Mouse (Mus musculus): ENCODE measurements around the gene Bend3.
A peak's percentile ranks its signal among the peaks of the same experiment; 100 is the strongest.

Bend3 gene

DNA sequence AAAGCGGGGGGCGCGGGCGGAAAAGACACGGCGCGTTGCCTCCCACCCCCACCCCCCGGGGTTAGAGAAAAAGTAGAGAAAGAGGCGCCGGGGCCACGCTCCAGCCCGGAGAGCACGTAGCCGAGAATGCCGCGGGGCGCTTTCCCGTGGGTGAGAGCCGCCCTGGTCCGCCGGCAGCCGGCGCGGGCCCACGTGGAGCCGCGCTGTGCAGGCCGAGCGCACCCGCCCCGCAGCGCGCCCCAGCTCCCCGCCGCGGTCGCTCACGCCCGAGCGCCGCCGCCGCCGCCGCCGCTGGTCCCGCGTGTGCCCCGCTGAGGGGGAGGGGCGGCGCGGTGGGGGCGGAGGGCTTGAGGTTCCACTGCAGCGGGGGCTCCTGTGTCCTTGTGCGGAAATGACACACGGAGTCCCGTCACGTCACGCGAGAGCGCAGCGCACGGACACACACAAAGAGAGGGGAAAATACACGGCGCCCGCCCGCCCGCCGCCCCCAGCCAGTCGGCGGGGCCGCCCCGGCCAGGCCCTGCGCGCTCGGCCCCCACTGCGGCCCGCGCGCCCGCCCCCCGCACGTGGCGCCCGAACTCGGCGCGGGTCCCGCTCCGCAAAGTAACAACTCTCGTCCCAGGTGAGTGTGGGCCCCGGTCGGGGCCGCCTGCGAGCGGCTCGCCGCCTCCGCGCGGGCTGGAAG, at the start of gene Bend3:
Gene Bend3, plus strand, starts transcription at position 81 of the 685 bp plus-strand sequence.
- DNase-seq (ENCODE audit: low read depth, low spot score) = no peak

DNA sequence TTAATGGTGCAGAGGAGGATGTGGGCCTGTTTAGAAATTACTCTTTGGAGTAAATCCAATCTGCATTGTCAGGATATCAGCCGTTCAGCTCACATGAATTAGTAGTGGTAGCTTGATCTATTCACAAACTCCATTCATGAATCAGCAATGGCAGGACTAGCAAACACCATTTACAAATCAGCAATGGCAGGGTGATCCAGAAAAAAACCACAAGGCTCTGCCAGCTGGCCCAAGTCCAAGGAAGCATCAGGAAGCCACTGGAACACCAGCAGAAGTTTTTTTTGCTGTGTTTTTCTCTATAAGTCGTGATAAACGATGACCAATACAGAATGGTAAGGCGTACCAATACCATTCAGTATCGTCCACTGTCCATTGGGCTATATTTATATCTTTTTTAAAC, 48.0 kb upstream of the Bend3 start:
- no peak for DNase-seq (ENCODE audit: low read depth, low spot score)

DNA sequence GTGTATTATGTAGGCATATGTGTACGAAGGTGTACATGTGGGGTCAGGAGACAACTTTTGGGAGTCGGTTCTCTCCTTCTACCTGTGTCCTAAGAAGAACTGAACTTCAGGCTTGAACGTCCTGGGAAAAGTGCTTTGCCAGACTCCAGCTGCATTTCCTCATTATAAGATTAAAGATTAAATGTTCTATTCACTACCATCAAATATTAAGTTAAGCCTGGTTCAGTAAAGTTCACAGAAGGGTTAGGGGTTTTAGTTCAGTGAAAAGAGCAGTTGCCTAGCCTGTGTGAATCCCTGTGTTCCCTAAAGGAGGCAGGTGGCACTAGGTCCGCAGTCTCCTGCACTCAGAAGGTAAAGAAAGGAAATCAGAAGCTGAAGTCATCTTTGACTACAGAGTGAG, 44.3 kb upstream of the Bend3 start:
- no peak for DNase-seq (ENCODE audit: low read depth, low spot score)

DNA sequence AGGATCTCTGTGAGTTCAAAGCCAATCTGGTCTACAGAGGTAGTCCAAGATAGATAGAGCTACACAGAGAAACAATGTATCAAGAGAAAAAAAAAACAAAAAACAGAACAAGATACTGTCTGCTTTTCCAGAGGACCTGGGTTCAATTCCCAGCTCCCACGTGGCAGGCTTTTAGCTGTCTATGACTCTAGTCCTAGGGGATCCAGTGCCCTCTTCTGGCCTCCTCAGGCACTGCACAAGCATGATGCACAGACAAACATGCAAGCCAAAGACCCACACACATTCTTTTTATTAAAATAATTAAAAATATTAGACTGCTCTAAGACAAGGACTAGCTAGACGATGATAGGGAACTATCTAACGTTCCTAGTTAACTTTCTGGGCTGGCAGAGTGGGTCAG, 42.9 kb upstream of the Bend3 start:
- no peak for DNase-seq (ENCODE audit: low read depth, low spot score)

DNA sequence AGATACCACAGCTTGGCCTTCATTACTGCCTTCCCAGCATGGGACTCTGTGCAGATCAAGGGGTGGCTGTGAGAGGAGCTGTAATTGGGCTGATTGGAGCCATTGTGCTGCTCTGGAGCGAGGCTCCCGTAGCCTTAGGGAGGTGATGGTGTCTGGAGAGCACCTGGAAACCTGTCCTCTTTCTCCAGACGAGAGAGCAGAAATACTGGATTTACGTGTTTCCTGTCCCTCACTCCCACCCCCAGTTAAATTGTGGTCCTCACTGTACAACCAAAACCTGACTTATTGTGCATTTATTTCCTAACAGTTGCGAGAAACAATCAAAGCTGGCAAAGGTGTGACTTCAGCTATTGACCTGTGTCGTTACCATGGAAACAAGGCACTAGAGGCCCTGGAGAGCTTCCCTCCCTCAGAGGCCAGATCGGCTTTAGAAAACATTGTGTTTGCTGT, 39.1 kb upstream of the Bend3 start:
- no peak for DNase-seq (ENCODE audit: low read depth, low spot score)

DNA sequence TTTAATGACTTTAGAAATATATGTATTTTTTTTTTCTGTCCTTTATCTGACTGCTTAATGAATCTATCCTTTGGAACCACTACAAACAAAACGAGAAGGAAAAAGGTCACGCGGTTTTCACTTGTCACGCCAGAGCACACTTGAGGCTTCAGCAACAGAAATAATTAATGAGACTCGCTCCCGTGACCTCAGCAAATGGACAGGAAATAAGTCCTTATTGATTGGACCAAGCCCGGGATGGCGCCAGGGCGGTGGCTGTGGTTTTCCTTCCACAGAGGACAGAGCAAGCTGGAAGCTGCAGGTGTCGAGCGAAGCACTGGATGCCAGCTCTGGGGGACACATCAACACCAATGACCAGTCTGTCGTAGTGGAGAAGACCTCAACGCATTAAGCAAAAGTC, 38.6 kb upstream of the Bend3 start:
- no peak for DNase-seq (ENCODE audit: low read depth, low spot score)

DNA sequence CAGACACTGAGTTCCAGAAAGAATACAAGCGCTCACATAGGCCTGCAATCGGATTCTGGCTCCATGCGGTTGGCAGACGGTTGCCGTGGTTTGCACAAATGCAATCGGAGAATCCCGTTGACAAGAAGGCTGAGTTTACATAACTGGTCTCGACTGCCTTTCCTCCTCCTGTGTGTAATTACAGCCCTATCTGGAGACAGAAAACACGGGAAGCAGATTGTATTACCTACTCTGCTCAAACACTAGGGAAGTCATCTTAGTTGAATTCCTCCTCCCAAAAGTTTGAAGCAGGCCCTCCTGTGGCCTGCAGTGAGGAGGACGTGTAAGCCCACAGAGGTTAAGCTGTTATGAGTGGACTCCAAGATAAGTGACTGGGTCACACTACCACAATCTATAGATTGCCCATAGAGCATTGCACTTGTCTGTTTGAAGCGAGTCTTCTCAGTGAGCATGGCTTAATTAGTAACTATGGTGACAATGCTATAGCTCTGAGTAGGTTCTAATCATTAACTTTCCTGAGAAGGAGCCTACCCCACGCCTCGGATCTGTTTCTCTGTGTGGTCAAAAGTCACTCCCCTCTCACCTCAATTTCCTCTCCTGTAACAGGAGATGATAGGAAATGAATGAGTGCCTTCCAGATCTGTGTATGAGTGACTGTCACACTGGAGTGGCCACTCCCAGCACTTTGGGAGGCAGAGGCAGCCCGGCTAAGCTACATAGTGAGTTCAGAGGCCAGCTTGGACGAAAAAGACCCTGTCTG, 37.5 kb upstream of the Bend3 start:
- no peak for DNase-seq (ENCODE audit: low read depth, low spot score)

DNA sequence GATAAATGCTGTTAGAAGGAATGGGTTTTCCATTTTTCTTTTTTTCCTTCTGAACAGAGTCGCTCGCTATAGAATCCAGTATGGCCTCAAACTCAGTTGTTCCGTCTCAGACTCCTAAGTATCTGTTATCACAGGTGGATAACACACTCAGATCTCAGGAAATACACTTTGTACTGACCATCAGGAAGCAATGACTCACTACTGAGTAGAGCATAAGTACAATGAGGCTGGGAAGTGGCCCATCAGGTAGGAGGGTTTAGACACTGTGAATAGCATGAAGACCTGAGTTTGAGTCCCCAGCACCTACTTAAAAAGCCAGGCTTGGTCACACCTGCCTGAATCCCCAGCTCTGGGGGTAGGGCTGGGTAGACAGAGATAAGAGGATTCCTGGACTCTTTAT, 30.0 kb upstream of the Bend3 start:
- no peak for DNase-seq (ENCODE audit: low read depth, low spot score)

DNA sequence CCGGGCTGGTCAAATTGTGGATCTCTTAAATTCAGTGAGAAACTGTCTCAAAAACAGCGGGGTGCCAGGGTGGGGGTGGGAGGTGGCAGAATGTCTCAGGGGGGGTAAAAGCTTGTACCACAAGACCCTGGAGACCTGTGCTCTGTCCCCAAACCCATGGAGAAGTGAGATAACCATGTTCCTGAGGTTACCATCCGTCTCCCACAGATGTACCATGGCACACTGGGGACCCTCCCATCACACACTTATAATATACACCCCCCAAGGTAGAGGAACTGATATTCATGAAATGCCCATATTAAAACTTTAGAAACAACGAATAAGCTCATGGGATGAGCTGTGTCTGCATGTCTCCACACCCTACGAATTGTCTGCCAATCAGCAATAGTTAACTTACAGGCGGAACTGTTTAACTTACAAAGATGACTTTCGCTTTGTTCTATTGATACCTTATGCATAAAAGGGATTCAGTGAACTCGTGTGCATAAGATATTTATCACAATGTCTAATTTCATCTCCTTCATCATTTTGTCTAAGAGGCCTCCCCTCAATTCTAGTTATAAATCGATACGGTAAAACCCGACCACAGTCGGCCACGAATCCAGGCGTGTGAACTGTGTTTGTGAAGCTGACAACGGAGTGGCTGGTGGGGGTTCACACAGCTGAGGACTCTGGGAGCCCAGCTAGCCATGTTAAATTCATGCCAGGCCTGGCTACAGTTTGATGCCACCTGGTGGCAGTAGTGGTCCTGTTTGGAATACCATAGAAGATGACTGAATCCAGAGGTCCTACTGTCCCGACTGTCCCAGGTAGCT, 26.6 kb upstream of the Bend3 start:
- DNase-seq (ENCODE audit: low read depth, low spot score) = peak; percentile 39

DNA sequence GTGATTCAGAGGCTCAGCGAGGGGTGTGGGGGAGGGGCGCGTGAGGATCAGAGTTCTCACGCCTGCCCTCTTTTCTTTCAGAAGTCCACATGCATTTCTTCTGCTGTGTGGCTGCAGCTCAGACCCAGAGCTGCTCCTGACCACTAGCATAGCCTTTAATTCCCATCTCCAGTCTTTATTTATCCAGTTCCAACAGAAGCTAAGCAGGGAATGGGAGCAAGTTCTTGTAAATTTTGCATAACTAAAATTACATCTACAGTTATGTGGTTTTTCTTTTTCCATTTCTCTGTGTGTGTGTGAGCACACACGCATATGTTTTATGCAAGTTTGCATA, 26.0 kb upstream of the Bend3 start:
- no peak for DNase-seq (ENCODE audit: low read depth, low spot score)

DNA sequence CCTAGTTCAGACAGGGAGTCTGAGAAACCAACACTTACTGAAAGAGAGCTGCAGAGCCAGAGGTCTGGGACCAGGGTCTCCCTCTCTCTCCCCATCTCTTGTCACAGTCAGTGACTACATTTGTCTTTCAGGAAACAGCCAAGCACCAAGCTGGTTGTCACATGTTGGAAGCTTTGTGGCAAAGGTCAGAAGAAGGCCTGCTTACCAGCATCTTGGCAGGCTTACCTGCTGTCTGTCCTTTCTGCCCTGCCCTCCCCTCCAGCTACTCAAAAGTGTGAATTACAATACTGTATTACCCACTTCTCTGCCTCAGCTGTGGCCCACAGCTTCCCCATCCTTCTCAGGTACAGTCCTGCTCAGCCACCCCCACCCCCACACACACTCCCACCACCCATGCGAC, 24.4 kb upstream of the Bend3 start:
- DNase-seq (ENCODE audit: low read depth, low spot score) = no peak

DNA sequence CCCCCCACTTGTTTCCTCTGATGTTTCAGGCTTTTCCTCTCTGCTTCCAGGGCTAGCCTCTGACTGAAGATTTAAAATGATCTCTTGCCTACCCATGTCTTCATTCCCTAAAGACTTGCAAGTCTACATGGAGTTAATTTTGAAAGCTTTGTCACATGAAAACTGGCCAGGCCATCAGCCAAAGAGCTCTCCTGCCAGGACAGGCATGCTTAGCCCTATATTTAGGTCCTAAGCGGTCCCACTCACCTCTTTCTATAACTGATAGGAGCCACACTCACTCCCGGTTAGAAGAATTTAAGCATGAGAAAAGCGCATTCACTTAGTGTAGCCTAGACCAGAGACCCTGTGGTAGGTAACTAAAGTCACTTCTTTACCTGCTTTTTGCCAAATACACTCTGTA, 24.0 kb upstream of the Bend3 start:
- no peak for DNase-seq (ENCODE audit: low read depth, low spot score)

DNA sequence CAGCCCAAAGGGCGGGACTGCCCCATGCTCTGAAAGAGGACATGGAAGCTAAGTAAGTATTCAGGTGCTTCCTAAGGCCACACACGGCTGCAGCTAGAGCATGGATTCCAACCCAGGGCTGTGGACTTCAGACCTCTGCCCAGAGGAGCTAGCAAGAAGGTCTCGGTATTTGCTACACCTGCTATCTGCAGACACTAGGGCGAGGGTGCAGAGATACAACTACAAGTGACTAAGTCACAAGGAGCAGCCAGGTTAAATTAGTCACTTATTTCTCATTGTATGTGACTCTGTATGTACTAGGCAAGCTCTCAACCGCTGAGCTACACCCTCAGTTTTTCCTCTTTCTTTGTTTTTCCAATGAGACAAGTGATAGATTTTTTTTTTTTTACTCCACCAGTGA, 15.8 kb upstream of the Bend3 start:
- DNase-seq (ENCODE audit: low read depth, low spot score) = no peak

DNA sequence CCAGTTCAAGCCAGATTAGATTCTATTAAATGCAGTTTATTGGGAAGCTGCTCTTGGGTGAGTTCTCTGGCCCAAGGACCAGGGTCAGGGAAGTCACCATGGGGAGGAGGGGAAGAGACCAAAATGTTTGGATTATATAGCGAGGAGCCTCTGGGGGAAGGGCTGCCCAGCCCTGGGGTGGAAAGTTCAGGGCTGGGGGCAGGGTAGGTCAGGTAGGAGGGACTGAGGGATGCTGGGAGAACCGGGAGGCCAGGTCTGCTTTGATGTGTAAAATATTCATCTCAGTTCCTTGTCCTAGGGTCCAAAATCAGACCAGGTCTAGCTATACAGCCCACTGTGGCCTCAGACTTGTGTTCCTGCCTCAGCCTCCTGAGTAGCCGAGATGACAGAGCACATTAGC, 15.4 kb upstream of the Bend3 start:
- no peak for DNase-seq (ENCODE audit: low read depth, low spot score)

DNA sequence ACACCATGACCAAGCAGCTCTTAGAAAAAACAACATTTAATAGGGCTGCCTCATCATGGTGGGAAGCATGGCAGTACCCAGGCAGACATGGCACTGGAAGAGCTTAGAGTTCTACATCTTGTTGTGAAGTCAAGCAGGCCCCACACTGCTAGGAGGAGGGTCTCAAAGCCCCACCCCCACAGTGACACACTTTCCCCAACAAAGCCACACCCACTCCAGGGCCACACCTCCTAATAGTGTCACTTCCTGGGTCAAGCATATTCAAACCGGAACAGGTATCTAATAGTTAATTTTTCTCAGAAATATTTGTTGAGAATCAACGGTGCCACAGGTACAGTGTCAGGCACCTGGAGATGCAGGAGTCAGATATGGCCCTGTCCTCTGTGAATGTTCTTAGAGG, 12.4 kb upstream of the Bend3 start:
- no peak for DNase-seq (ENCODE audit: low read depth, low spot score)

DNA sequence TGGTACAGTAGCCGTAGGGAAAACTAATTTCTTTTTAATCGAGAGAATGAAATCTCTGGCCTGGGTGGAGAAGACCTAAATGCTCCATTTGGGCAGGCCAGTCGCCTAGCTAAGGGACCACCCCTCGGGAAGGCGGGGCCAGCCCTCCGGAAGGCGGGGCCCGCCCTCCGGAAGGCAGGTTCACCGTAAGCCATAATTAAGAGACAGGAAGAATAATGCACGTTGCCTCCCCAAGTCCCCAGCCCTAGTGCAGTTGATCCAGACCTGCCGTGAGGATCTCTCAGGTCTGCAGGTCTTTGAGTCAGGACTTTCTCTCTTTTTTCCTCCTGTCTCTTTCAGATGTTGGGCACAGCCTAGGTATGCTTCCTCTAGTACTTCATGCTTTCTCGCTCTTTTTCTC, 11.0 kb upstream of the Bend3 start:
- no peak for DNase-seq (ENCODE audit: low read depth, low spot score)

DNA sequence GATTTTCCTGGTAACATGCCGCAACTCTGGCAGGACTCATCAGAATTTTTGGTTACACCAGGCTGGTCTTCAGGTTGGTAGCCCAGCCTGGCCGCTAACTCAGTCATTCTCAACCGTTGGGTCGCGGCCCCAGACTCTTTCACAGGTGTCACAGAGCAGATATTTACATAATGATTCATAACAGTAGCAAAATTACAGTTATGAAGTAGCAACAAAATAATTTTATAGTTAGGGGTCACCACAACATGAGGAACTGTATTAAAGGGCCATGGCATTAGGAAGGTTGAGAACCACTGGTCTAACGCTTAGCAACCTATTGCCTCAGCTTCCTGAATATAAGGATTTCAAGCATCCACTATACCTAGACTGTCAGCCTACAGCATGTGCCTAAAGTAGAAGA, 10.3 kb upstream of the Bend3 start:
- no peak for DNase-seq (ENCODE audit: low read depth, low spot score)

DNA sequence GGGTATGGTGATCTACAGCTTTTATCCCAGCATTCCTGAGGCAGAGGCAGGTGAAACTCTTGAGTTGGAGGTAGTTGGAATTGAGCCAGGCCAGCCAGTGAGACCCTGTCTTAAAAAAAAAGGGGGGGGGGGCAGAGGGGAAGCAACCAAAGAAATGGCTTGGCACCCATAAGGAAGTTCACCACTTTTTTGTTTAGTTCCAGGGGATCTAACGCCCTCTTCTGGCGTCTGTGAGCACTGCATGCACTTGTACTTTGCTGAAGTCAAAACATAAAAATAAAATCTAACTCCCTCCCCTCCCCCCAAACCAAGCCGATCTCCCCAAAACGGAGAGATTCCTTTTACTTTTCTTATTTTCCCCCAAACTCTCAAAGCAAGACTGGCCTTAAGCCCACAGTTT, 3.3 kb upstream of the Bend3 start:
- no peak for DNase-seq (ENCODE audit: low read depth, low spot score)

DNA sequence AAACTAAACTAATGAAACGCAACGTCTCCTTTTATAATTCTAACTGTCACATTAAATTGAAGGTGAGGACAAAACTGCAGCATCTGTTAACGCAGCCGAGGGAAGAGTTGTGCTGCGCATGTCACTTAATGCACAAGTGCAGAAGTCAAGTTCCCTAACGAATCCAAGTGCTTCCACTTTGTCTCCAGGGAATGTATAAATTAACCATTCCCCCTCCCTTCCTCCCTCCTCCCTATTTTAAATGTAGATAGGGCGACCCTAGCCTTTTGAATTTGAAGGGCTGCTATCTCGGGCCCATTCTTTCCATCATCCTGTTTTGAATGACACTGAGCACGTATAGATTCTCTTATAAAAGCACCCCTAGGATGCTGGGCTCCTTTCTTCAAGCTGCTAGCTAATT, 1.2 kb upstream of the Bend3 start:
- DNase-seq (ENCODE audit: low read depth, low spot score) = no peak

DNA sequence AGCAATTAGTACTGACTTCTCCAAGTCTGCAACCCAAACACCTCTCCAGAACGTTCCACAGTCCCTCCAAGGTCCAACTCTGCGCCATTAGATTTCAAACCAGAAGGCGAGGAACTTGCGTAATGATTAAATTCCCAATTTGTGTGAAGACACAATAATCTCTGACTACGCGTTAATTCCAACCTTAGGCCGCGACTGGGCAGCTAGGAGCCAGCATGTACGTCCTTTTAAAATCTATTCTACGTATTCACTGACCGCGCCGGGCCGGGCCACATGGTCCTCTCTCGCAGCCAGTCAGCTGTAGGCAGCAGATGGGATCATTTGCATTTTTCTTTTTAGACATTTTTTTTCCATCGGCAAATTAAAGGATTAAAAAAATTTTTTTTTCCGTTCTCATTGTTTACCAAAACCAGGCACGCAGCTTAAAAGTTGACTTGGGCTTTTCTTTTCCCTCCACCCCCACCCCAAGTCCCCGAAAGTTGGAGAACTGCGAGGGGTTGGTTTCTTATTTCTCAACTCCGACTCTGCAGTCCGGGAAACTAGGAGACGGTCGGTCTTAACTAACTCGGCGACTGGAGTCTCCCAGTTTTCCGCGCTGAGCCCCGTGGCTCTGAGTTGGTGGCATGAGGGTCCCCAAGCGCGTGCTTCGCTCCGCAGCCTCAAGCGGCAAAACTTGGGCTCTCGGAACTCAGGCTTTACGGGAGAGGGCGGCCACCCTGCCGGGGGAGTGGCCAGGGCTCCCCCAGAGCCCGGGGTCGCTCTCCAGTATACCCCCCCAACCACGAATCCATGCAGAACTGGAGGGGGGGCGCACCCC, 558 bp upstream of the Bend3 start:
- no peak for DNase-seq (ENCODE audit: low read depth, low spot score)

DNA sequence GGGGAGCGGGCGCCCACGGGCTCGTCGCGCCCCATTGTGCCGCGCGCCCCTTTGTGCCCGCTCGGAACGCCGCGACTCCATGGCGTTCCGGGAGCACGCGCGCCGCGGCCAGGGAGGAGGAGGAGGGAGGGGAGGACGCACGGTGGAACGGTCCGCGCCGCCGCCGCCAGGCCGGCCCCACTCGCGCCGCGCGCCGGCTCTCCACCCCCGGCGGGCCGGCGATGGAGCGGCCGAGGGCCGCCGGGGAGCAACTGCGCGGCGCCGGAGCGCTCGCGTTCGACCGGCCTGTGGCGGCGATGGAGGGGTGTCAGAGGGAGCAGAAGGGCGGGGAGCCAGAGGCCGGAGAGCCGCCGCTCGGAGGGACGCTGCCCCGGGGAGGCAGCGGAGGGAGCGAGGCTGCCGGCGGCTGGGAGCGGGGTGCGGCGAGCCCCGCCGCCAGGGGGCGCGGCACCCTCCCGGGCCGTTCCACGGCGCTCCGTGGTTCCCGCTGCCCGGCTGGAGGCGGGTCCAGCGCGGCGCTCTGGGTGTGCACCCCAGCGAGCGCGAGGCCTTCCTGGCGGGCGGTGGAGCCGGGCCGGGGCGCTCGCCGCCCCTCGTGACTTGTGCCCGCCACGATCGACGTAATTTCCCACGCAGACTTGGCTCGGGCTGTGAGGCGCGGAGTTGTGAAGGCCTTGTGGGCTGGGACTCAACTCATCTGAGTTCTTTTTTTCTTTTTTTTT, 966 bp downstream of the Bend3 start:
- DNase-seq (ENCODE audit: low read depth, low spot score) = peak; percentile 56
